Mouse (Mus musculus): Measurements from ENCODE around the gene Slc13a5.

Gene Slc13a5

DNA sequence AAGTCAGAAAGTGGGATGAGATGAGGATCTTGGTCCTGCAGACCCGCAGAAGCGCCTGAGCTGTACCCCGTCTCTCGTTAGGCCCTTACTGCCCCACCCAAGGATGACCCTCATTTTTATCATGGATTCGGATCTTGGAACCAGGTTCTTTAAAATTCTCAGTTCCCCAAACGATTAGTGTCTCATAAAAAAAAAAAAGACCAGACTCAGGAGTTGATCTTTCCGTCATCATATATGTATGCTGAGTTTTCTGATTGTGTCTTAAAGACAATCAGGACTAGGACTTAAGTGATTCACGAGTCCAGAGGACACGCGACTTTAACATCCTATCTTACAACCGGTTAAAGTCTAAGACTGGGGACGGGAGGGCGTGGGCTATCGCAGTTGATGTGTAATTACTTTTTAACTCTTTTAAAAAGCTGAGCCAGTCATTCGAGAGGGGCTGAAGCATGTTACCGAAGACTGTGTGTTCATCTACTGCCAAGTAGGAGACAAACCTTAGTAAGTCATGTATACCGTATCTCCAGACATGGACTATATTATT, 59.1 kb downstream of the Slc13a5 start:
- in situ Hi-C loops (cut with MboI; ENCODE audit: low sequenced_read_pairs) = loop anchor here (25.0 kb wide), 1 partner anchor 529 kb away; no protein-coding TSS in a partner anchor

DNA sequence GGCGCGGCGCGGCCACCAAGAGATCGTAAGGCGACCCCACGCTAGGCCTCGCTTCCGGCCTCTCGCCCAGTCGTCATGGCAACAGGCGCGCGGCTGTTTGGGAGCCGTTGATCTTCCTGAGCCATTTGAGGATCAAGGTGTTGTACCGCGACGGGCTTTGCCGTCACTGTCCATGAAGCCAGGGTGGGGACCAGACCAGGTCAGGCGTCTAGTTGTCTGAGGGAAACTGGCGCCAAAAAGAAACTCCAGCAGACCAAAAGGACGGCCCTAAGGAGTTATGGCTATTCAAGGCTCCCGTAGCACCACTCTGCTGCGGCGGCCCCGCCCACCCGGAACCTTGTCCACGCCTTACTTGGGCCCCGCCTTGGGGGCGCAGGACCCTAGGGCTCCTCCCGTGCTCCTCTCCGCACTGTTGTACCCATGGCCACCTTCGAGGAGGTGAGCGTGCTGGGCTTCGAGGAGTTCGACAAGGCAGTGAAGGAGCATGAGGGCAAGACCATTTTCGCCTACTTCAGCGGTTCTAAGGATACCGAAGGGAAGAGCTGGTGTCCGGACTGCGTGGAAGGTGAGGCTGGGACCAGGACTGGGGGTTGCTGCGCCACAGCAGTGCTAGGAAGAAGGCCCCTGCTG, 59.7 kb downstream of the Slc13a5 start, which contains the start of the genes 4933427D14Rik and Txndc17:
Gene 4933427D14Rik, minus strand, starts transcription at position 256 of the 630 bp plus-strand sequence.
Gene Txndc17, plus strand, starts transcription at position 344 of the 630 bp plus-strand sequence.
- in situ Hi-C loops (cut with MboI; ENCODE audit: low sequenced_read_pairs) = loop anchor here (25.0 kb wide), 1 partner anchor 530 kb away; no protein-coding TSS in a partner anchor

DNA sequence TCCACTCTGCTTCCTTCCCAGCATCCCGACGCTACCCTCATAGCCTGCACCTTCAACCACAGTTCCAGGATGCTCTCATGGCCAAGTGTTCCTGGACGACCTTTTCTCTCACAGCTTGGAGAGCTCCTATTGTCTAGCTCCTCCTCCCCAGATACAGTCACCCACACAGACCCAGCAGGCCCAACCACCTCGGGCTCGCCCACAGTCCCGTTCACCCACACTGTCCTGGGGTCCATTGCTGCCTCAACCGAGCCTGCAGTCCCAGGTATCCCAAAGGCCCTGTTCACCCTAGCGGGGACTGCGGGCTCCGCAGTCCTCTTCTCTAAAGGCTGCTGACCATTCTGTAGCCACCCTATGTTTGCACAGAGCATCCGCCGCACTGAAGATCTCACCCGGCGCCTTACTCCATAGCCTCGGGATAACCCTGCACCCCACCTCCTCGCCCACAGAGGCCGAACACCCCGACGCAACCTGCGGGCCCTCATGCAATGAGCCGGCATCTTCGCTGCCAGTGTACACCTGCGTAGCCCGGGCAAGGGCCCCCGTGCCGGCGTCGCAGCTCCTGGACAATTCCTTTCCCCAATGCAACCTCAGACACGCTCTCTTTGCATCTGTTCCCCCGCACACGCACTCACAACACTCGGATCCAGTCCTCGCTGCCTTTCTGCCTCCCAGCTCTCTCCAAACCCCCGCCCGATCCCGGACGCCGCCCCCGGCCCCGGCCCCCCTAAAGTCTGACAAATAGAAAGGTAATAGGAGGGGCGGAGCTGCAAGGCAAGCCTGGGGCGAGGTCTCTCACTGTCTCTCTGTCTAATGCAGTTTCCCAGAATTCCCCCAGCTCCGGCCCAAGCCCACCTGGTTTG, 60.5 kb downstream of the Slc13a5 start, which contains the start of gene Gm43951:
Gene Gm43951, minus strand, starts transcription at position 500 of the 863 bp plus-strand sequence.
- in situ Hi-C loops (cut with MboI; ENCODE audit: low sequenced_read_pairs) = loop anchor here (25.0 kb wide), 1 partner anchor 531 kb away; no protein-coding TSS in a partner anchor

DNA sequence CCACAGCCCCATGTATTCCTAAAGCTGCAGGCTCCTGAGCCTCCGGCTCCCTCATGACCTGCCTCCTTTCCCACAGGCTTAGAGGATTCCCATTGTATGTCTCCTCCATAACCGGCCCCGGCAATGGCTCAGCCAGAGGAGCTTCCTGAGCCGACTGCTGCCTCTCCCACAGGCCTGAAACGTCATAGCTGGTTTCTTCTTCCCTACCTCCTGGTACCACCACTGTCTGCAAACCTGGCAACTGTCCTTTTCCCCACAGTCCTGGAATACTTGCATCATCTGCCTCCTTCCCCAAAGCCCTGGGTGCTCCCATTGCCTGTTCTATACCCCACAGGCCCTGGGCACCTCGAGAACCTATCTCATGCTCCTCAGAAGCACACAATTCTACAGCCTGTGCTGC, 61.8 kb downstream of the Slc13a5 start:
- in situ Hi-C loops (cut with MboI; ENCODE audit: low sequenced_read_pairs) = loop anchor here (25.0 kb wide), 1 partner anchor 532 kb away; no protein-coding TSS in a partner anchor

DNA sequence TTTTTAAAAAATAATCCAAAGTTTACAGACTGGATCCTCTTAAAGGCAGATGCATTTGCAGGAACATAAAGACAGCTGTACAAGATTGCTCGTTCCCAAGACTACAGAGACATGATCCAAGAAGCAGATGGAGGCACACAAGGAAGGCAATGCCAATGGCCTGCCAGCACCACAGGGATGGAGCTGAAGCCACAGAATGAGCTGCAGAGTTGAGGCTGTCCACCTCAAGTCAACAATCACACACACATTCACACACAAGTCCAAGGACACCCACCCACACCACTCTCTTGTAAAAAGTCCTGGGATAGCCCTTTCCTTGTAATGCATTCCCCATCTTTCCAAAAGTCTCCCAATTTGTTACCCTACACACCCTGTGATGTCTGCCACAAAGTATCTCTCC, 63.6 kb downstream of the Slc13a5 start:
- in situ Hi-C loops (cut with MboI; ENCODE audit: low sequenced_read_pairs) = loop anchor here (25.0 kb wide), 1 partner anchor 534 kb away; no protein-coding TSS in a partner anchor

DNA sequence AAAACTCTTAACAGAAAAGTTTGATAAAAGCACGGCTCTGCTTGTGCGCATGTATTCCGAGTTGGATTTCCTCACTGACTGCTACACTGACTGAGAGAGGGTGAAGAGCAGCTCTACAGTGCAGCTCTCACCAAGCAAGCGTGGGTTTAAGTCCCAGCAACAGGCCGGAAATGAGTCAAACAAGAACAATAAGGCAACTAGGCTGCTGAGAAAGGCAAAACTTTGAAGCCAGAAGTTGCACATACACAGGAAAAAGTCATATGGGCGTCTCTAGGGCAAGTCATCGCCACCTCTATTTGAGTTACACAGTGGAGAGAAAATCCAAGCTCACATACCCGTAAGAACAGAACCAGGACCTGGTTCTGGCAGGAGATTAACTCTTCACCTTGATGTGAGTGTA, 70.5 kb downstream of the Slc13a5 start:
- in situ Hi-C loops (cut with MboI; ENCODE audit: low sequenced_read_pairs) = no loop called here

DNA sequence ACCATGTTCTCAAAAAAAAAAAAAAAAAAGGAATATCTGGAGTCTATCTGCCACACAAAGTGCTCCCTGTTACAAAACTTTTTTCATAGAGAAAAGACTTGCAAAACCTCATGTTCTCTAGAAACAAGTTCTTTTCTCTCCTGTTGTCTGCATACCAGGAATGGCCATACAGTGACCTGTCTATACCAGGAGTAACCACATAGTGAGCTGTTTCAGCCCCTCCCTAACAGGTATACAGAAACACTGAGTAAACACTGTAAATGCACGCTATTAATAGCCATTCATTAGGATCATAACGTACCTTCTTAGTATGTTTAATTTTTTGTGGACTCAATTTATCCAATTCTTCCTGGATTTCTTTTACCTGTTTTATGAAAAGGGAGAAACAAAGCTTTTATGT, 72.8 kb downstream of the Slc13a5 start:
- in situ Hi-C loops (cut with MboI; ENCODE audit: low sequenced_read_pairs) = no loop called here

Measured in CH12F3 (cell line).